ENCODE assay signal across 30 mouse cellular contexts in genomic region chr1:135135111-135135787, GRCm38 (mm10). TPM values are rescaled to one million over a fixed set of nuclear protein-coding genes. Genes with fewer than 3 reads are reported as not detected.
A peak's percentile ranks its signal among the peaks of the same experiment; 100 is the strongest.
DNase-seq lines count a peak whose midpoint lies in the region; ATAC-seq lines count a peak whose summit lies in the region.
"Had no signal": no experiment of that assay in that cellular context is flagged by ENCODE, and none has a peak within 500 bp of the region (broad histone marks: within the 10 kb centered on the region; RNA-seq: fewer than 3 reads in every experiment).

No protein-coding gene starts in this region.

- H3K4me3 ChIP-seq in liver, embryonic 11.5 days (ENCODE audit: low read depth, low read length), result no peak overlapping the region
- no peak overlapping the region for H3K4me3 ChIP-seq in liver, embryonic 12.5 days
- H3K4me3 ChIP-seq: embryonic facial prominence, embryonic 10.5 days; embryonic facial prominence, embryonic 15.5 days; forebrain, embryonic 12.5 days; hindbrain, embryonic 12.5 days; neural tube, embryonic 12.5 days had no signal

- H3K4me1 ChIP-seq in liver, embryonic 11.5 days (replicated peaks; ENCODE audit: control insufficient read depth, insufficient read depth, low read length), result peaks cover 23% of the 10 kb centered on the region
- peaks cover 58% of the 10 kb centered on the region for H3K4me1 ChIP-seq in liver, embryonic 12.5 days
- H3K4me1 ChIP-seq: forebrain, embryonic 12.5 days; hindbrain, embryonic 12.5 days had no signal

- DNase-seq in liver, embryonic 11.5 days (ENCODE audit: low spot score), result no peak
- no peak for DNase-seq in liver
- peak; percentile 45 for DNase-seq in thymus, postnatal 4 days
- no peak for DNase-seq in thymus, postnatal 10 days (ENCODE audit: low spot score in 2 of 2)
- DNase-seq: cerebellum, adult 2 months; forebrain, postnatal 0 days; heart, postnatal 36 days; kidney, adult 8-10 months; layer of hippocampus, postnatal 36 days; left cerebral cortex, postnatal 4 days; lung, postnatal 36 days; right cerebral cortex, adult 18-20 months; right cerebral cortex, postnatal 4 days had no signal

- H3K9ac ChIP-seq in liver, embryonic 11.5 days (ENCODE audit: low read depth, low read length), result no peak overlapping the region
- no peak overlapping the region for H3K9ac ChIP-seq in liver, embryonic 12.5 days
- H3K9ac ChIP-seq: embryonic facial prominence, embryonic 15.5 days; forebrain, embryonic 12.5 days; forebrain, postnatal 0 days; heart, embryonic 15.5 days; hindbrain, embryonic 12.5 days; neural tube, embryonic 12.5 days had no signal

- no peak for ATAC-seq in liver, embryonic 11.5 days (replicated peaks; ENCODE audit: low FRiP score)
- no peak for ATAC-seq in liver, embryonic 12.5 days
- no peak for ATAC-seq in megakaryocyte progenitor cell, adult 5-6 weeks (replicated peaks; ENCODE audit: poor library complexity)
- ATAC-seq in granulocyte monocyte progenitor cell, adult 5-6 weeks (replicated peaks; ENCODE audit: poor library complexity, severe bottlenecking), result no peak
- ATAC-seq: forebrain, postnatal 0 days; hindbrain, postnatal 0 days; intestine, embryonic 16.5 days; midbrain, embryonic 16.5 days had no signal

- H3K27me3 ChIP-seq in liver, embryonic 11.5 days (replicated peaks; ENCODE audit: control insufficient read depth, insufficient read depth, low read length), result no peaks in the 10 kb centered on the region
- no peaks in the 10 kb centered on the region for H3K27me3 ChIP-seq in liver, embryonic 12.5 days (replicated peaks)
- H3K27me3 ChIP-seq: embryonic facial prominence, embryonic 15.5 days had no signal

- peak overlapping the region; percentile 72 for H3K4me2 ChIP-seq in liver, embryonic 11.5 days
- H3K4me2 ChIP-seq in liver, embryonic 12.5 days, result peak overlapping the region; percentile 66
- H3K4me2 ChIP-seq: embryonic facial prominence, embryonic 15.5 days; forebrain, embryonic 12.5 days; hindbrain, embryonic 12.5 days; neural tube, embryonic 12.5 days had no signal

- WGBS in liver, embryonic 11.5 days, result 70% methylated on average over 8 of the region's 8 CpGs
- 65% methylated on average over 8 of the region's 8 CpGs for WGBS in liver, embryonic 12.5 days (ENCODE audit: insufficient replicate concordance)

- H3K36me3 ChIP-seq in liver, embryonic 11.5 days (ENCODE audit: control insufficient read depth, insufficient read depth, low read length), result peaks cover 6% of the 10 kb centered on the region; the same call in 1 of the 2 replicates
- peaks cover 23% of the 10 kb centered on the region for H3K36me3 ChIP-seq in liver, embryonic 12.5 days
- H3K36me3 ChIP-seq: embryonic facial prominence, embryonic 10.5 days; embryonic facial prominence, embryonic 15.5 days; forebrain, embryonic 12.5 days; heart, embryonic 15.5 days; hindbrain, embryonic 12.5 days; neural tube, embryonic 12.5 days had no signal

- H3K27ac ChIP-seq in liver, embryonic 11.5 days (ENCODE audit: low read depth, low read length), result no peak overlapping the region; the same call in 1 of the 2 replicates
- no peak overlapping the region; the same call in 1 of the 2 replicates for H3K27ac ChIP-seq in liver, embryonic 12.5 days
- H3K27ac ChIP-seq: embryonic facial prominence, embryonic 10.5 days; embryonic facial prominence, embryonic 15.5 days; forebrain, embryonic 12.5 days; heart, embryonic 15.5 days; hindbrain, embryonic 12.5 days; hindbrain, postnatal 0 days; kidney, postnatal 0 days; neural tube, embryonic 12.5 days; stomach, postnatal 0 days had no signal

- H3K9me3 ChIP-seq in liver, embryonic 11.5 days (ENCODE audit: control insufficient read depth, low read length), result no peaks in the 10 kb centered on the region
- no peaks in the 10 kb centered on the region for H3K9me3 ChIP-seq in liver, embryonic 12.5 days (replicated peaks)
- H3K9me3 ChIP-seq: embryonic facial prominence, embryonic 10.5 days; embryonic facial prominence, embryonic 15.5 days; forebrain, embryonic 12.5 days; heart, embryonic 15.5 days; hindbrain, embryonic 12.5 days; neural tube, embryonic 12.5 days had no signal

RNA-seq across cellular contexts. Expression of gene Ptpn7, which starts 2.7 kb away (rescaled TPM):
- 42.1 and 43.0 TPM in 2 replicates for polyA plus RNA-seq in liver, embryonic 11.5 days (2014; fragmentation: Nextera tagmentation; extraction: Ambion mirVana)
- 24.7 and 25.9 TPM in 2 replicates for polyA plus RNA-seq in liver, embryonic 12.5 days (2016; fragmentation: Nextera tagmentation; extraction: Ambion mirVana)
- total RNA-seq in megakaryocyte progenitor cell, adult 5-6 weeks (2015), result 75.0 and 75.4 TPM in 2 replicates
- total RNA-seq in megakaryocyte progenitor cell, adult 5-6 weeks (2017), result 103 and 112 TPM in 2 replicates
- total RNA-seq in granulocyte monocyte progenitor cell, adult 5-6 weeks (2014; fragmentation: Nextera tagmentation), result 133 and 146 TPM in 2 replicates
- total RNA-seq in granulocyte monocyte progenitor cell, adult 5-6 weeks (2017), result 101 and 112 TPM in 2 replicates
- total RNA-seq: layer of hippocampus, postnatal 36 days had no signal

RNA-seq across cellular contexts. Expression of gene Arl8a, which starts 11.4 kb away (rescaled TPM):
- polyA plus RNA-seq in liver, embryonic 11.5 days (2014; fragmentation: Nextera tagmentation; extraction: Ambion mirVana), result 25.0 and 28.7 TPM in 2 replicates
- polyA plus RNA-seq in liver, embryonic 12.5 days (2016; fragmentation: Nextera tagmentation; extraction: Ambion mirVana), result 15.5 and 15.8 TPM in 2 replicates
- 32.1 and 35.1 TPM in 2 replicates for total RNA-seq in megakaryocyte progenitor cell, adult 5-6 weeks (2015)
- 18.4 and 19.9 TPM in 2 replicates for total RNA-seq in megakaryocyte progenitor cell, adult 5-6 weeks (2017)
- total RNA-seq in granulocyte monocyte progenitor cell, adult 5-6 weeks (2014; fragmentation: Nextera tagmentation), result 35.6 and 48.5 TPM in 2 replicates
- total RNA-seq in granulocyte monocyte progenitor cell, adult 5-6 weeks (2017), result 18.3 and 20.3 TPM in 2 replicates

RNA-seq across cellular contexts. Expression of gene Lgr6, which starts 30.2 kb away (rescaled TPM):
- 0.48 and 0.70 TPM in 2 replicates for polyA plus RNA-seq in liver, embryonic 11.5 days (2014; fragmentation: Nextera tagmentation; extraction: Ambion mirVana)
- 0.30 and 0.36 TPM in 2 replicates for polyA plus RNA-seq in liver, embryonic 12.5 days (2016; fragmentation: Nextera tagmentation; extraction: Ambion mirVana)
- total RNA-seq in megakaryocyte progenitor cell, adult 5-6 weeks (2015), result 0.05 TPM in 1 of 2 replicates, not detected in the other
- 0.08 TPM in 1 of 2 replicates, not detected in the other for total RNA-seq in megakaryocyte progenitor cell, adult 5-6 weeks (2017)
- not detected in 2 replicates for total RNA-seq in granulocyte monocyte progenitor cell, adult 5-6 weeks (2014; fragmentation: Nextera tagmentation)
- total RNA-seq in granulocyte monocyte progenitor cell, adult 5-6 weeks (2017), result 0.04 TPM in 1 of 2 replicates, not detected in the other

RNA-seq across cellular contexts. Expression of gene Gpr37l1, which starts 32.2 kb away (rescaled TPM):
- polyA plus RNA-seq in liver, embryonic 11.5 days (2014; fragmentation: Nextera tagmentation; extraction: Ambion mirVana), result not detected in 2 replicates
- not detected in 2 replicates for polyA plus RNA-seq in liver, embryonic 12.5 days (2016; fragmentation: Nextera tagmentation; extraction: Ambion mirVana)
- not detected in 2 replicates for total RNA-seq in megakaryocyte progenitor cell, adult 5-6 weeks (2015)
- not detected in 2 replicates for total RNA-seq in megakaryocyte progenitor cell, adult 5-6 weeks (2017)
- not detected in 2 replicates for total RNA-seq in granulocyte monocyte progenitor cell, adult 5-6 weeks (2014; fragmentation: Nextera tagmentation)
- not detected in 2 replicates for total RNA-seq in granulocyte monocyte progenitor cell, adult 5-6 weeks (2017)
- total RNA-seq: ES-E14 had no signal
- polyA plus RNA-seq: embryonic facial prominence, embryonic 10.5 days; embryonic facial prominence, embryonic 15.5 days; forebrain, embryonic 12.5 days; heart, embryonic 15.5 days; kidney, postnatal 0 days; liver, embryonic 16.5 days; lung, embryonic 16.5 days had no signal
